Mouse (Mus musculus): Measurements from ENCODE around the gene 9130008F23Rik.

DNA sequence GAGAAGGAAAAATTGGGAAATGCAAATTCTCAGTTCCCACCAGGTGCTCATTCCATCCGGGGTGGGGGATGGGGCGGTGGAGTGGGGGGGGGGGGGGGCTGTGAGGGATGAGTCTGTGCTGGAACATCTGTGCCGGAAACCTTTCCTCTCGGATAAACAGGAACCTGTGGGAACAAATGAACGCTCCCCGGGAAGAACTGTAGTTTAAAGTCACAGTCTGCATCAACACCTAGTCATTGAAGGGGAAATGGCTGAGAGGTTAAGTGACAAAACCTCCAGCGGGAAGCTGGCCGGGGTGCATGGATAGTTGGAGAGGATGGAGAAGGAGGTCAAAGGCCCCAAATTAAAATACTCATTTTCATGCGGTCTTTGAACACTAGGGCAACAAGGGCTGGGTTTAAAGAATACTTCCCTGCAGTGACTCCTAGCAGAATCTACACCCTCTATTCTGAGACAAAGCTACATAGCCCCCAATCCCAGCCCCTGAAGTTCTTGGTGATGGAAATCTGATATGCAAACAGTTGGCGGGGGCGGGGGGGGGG lies 23.8 kb upstream of the 9130008F23Rik start:
- no peak for TF ChIP-seq GATA1 (IDR thresholded peaks at IDR 0.05; ENCODE audit: low read length)
- TF ChIP-seq TAL1 (IDR thresholded peaks at IDR 0.05; ENCODE audit: low read length) = no peak

All from erythroblast, embryonic 14.5 days (primary cell).